Mouse (Mus musculus) fat pad, adult 2 months (tissue): ENCODE data around the gene Klhl12.
"Not testable (repeated sequence)": the region's sequence is repeated elsewhere in the genome, so short reads cannot be mapped to it uniquely, and the experiment has no call there.

Source experiments
- DNase-seq: peaks from one replicate; pipeline ENCODE4 v3.0.0-alpha.2; 2011; ENCODE audit warnings: low read depth, low spot score; ENCODE audit errors: extremely low read depth

Gene Klhl12

GRCm38 (mm10) chr1:134448537-134448936, 6.8 kb upstream of the Klhl12 start:
- DNase-seq, result not testable (repeated sequence)

GRCm38 (mm10) chr1:134450201-134450600, 5.1 kb upstream of the Klhl12 start:
- DNase-seq, result no peak

GRCm38 (mm10) chr1:134450986-134451385, 4.3 kb upstream of the Klhl12 start:
- DNase-seq, result no peak

GRCm38 (mm10) chr1:134456060-134456459, 729 bp downstream of the Klhl12 start:
- DNase-seq, result no peak

GRCm38 (mm10) chr1:134458139-134458727, 2.9 kb downstream of the Klhl12 start:
- no peak for DNase-seq

- DNase-seq, result no peak
Observed at GRCm38 (mm10) chr1:134460294-134461284, 5.3 kb downstream of the Klhl12 start.

- no peak for DNase-seq
Observed at GRCm38 (mm10) chr1:134484623-134485022, 29.3 kb downstream of the Klhl12 start.

GRCm38 (mm10) chr1:134490903-134491801, 35.8 kb downstream of the Klhl12 start:
- no peak for DNase-seq

- DNase-seq, result no peak
Observed at GRCm38 (mm10) chr1:134492276-134492675, 36.9 kb downstream of the Klhl12 start.

GRCm38 (mm10) chr1:134493496-134493895, 38.2 kb downstream of the Klhl12 start:
- DNase-seq, result no peak

GRCm38 (mm10) chr1:134493956-134494355, 38.6 kb downstream of the Klhl12 start:
- DNase-seq, result no peak

- DNase-seq, result no peak
Observed at GRCm38 (mm10) chr1:134494428-134495215, 39.3 kb downstream of the Klhl12 start, which contains the start of gene Rabif. Rabif (plus strand) TSS chr1:134494648.

- no peak for DNase-seq
Observed at GRCm38 (mm10) chr1:134495216-134495539, 39.8 kb downstream of the Klhl12 start.

GRCm38 (mm10) chr1:134495991-134496390, 40.7 kb downstream of the Klhl12 start:
- DNase-seq, result no peak

- DNase-seq, result no peak
Observed at GRCm38 (mm10) chr1:134500916-134501315, 45.6 kb downstream of the Klhl12 start.

GRCm38 (mm10) chr1:134506201-134506600, 50.9 kb downstream of the Klhl12 start:
- DNase-seq, result no peak

- no peak for DNase-seq
Observed at GRCm38 (mm10) chr1:134510018-134510417, 54.7 kb downstream of the Klhl12 start.

GRCm38 (mm10) chr1:134512183-134512582, 56.9 kb downstream of the Klhl12 start:
- DNase-seq, result no peak

- DNase-seq, result no peak
Observed at GRCm38 (mm10) chr1:134512584-134512983, 57.3 kb downstream of the Klhl12 start.

- no peak for DNase-seq
Observed at GRCm38 (mm10) chr1:134513312-134513860, 58.1 kb downstream of the Klhl12 start.
